Mouse (Mus musculus) cerebellum, adult 9-11 months (tissue): ENCODE data around the gene Nrxn1.
"Not testable (repeated sequence)": the region's sequence is repeated elsewhere in the genome, so short reads cannot be mapped to it uniquely, and the experiment has no call there.

Experiments
- DNase-seq: peaks from one replicate; pipeline ENCODE4 v3.0.0; 2022

Nrxn1 gene

DNA sequence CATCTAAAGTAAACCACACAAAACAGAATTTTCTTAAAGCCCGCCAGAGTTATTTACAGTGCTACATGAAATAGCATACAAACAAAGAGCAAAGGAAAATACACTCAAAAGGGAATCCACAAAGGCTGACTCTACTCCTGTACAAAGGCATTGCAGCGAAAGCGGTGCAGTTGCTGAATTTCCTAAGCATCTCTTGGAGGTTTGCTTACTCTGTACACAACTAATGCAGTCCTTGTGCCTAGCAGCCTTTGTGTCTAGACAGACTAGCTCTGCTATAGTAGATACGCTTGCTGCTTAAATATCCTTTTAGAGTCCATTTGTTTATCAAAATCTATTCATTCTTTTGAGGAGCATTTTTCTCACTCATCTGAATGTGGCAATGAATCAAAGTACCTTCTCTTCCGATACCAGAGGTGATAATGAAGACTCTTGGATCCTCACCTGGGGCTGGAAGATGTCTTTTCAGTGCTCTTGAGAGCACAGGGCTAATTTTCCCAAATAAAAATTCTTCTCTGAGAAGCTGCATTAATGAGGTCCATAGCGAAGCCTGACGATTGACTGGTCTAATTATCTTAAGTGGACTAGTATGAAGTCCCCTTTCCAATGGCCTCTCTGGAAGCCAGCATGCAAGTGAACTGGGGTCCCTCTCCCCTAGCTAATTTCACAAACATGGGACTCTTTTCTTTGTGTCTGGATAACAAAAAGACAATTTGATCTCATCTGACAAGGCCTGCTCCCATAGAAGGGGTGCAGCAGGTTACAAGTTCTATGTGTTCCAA is 845.6 kb downstream of the Nrxn1 start:
- DNase-seq: no peak

DNA sequence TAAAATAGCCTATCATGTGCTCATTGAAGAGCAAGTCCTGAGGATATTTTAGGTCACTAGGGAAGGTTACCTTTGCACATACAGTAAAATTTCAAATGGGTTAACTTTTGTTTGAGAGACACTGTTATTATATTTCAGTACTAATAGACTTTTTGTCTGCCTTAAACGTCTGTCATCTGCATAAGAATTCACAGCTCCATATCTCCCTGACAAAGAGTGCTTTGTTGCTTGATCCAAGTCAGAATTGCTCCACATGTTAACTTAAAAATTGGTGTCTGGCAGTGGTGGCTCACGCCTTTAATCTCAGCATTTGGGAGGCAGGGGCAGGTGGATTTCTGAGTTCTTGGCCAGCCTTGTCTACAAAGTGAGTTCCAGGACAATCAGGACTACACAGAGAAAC is 848.5 kb downstream of the Nrxn1 start:
- DNase-seq: no peak

DNA sequence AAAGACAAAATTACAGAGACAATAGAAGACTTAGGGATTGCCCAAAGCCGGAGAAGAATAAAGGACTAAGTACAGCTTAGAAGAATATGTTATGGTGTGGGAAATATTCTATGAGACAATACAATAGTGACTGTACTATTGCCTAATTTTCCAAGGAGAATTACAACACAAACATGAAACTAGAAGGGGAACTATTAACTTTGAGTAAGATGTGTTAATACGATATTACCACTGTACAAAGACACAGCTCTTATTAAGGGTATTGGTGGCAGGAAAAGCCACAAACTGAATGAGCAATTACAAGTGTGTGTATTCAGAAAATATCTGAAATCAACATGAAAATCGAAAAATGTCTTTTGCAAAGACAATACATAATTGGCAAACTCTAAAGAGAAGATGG is 853.9 kb downstream of the Nrxn1 start:
- DNase-seq: no peak

DNA sequence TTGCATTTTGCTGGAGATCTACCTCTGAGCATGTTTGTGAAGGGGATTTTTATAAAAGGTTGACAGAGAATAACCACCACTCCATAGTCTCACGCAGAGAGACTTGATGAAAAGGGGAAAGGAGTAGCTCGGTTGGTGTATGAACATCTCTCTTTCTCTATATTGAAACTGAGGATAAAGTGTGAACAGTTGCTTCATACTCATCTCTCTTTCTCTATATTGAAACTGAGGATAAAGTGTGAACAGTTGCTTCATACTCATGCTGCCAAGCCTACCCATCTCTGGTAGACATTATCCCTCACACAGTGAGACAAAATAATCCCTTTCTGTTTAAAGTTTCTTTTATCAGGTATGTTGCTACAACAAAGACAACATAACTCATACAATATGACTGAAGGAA is 854.4 kb downstream of the Nrxn1 start:
- DNase-seq: no peak

DNA sequence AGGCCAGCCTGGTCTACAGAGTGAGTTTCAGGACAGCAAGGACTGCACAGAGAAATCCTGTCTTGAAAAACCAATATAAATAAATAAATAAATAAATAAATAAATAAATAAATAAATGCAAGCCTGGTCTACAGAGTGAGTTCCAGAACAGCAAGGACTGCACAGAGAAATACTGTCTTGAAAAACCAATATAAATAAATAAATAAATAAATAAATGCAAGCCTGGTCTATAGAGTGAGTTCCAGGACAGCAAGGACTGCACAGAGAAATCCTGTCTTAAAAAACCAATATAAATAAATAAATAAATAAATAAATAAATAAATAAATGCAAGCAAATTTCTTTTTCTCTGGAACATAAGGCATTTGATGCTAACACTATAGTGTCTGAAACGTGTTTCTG is 857.2 kb downstream of the Nrxn1 start:
- not testable (repeated sequence) for DNase-seq

DNA sequence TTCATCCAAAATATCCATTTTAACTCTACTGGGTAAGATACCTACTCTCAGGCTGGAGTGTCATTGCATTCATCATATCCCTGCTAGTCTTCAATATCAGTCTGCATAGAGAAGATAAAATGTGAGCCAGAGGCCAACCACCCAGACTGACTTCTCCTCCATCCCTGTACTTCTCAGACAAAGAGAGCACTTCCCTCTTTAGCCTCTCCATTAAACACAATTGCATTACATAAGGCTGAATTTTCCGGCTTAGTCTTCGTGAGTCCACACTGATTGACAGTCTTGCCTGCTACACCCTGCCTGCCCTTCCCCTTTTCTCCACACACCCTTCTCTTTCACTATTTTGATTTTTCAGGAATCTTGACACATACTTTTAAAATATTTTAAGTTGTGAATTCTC is 858.1 kb downstream of the Nrxn1 start:
- DNase-seq: no peak

DNA sequence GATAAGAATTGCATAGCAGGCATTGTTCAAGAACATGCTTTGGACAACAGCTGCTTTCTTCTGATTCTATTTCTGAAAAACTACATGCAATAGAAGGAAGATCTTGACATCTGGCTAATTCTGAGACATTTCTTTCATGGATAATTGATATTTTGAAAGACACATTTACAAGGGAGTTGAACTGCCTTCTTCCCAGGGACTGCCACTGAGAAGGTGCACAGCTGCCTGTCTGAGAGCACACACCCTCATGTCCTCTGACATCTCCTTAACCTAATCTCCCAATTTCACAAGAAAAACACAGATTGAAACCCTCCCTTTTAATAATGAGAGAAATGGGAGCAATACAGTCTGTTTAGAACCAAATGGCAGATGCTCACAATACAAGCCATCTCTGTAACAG is 884.3 kb downstream of the Nrxn1 start:
- DNase-seq: no peak

DNA sequence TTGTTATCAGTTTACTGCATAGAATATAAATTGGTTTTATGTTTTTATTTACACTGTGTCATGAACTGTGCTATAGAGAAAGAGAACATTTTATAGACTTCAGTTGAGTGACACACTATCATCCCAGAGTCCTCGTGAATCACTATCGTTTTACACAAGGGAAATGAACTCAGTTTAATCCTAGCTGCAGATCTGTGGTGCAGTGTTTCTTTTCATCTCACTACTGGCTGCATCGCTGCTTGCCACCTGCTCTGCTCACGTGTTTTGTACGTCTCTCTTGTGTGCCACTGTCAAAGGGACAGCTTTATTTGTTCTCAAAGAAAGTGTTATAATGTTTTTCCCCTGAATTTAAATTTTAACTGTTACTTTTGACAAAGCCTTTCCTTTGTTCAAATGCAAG is 885.3 kb downstream of the Nrxn1 start:
- no peak for DNase-seq

DNA sequence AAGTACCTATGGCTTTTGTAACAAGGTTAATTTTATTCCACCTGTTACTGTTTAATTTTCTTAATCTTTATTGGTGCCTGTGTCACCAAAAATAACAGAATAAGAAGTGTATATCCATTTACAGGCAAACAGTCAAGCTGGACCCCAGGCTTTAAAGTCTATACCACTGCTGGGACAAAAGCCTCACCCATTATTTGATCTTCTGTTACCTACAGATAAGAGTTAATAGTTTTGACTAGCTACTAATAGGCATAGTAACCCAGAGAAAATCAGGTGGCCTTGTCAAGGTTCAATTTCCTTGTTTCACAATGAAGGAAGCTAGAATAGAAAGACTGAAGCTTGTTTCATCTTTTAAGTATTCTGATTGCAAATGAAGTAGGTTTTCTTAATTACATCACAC is 888.9 kb downstream of the Nrxn1 start:
- DNase-seq: no peak

DNA sequence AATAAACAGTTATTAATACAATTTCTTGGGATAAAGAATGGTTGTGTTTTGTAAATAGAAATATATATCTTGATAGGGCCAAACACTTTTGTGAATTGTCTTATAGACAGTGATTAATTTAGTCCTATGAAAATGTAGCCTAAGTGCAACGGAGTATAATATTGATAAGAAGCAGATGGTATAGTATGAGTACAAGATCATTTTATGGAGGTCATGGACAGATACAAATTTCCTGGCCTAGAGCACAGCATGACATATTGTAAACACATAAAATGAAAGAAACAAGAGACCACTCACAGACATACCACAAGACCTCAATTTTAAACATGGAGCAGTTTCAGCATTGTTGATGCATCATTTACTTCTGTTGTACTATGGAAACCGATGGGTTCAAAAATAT is 890.1 kb downstream of the Nrxn1 start:
- DNase-seq: no peak

DNA sequence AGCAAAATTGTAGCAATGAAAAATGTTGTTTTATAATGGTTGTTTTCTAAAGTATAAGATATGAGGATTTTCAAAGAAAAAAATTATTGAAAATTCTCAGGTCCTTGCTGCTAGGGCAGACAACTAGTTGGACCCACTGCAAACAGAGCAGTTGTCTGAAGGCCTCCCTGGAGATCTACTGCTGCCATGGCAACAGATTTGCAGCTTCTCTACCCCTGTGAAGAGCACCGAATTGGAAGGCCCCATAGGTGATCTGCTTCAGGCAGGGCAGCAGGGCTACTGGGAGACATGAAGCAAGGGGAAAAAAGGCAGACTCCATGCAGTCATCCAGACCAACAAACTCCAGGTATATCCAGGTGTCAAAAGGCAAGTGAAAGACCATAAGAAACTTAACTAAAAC is 896.1 kb downstream of the Nrxn1 start:
- no peak for DNase-seq

DNA sequence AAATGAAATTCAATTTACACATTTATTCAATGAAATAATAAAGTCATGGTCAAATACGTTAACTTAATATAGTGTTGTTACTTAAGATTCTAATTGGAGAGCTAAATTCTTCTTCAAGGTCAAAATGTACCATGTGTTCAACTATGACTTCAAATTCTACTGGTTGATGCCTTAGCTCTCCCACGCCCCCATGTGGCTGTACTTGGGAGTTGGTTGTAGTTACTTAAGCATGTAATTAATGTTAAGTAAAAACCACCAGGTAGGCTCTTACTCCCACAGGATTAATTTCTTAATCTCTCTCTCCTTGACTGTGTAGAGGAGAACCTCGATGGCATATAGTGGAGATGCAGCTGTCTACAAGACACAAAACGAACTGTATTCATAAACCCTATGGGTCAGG is 951.3 kb downstream of the Nrxn1 start:
- no peak for DNase-seq

DNA sequence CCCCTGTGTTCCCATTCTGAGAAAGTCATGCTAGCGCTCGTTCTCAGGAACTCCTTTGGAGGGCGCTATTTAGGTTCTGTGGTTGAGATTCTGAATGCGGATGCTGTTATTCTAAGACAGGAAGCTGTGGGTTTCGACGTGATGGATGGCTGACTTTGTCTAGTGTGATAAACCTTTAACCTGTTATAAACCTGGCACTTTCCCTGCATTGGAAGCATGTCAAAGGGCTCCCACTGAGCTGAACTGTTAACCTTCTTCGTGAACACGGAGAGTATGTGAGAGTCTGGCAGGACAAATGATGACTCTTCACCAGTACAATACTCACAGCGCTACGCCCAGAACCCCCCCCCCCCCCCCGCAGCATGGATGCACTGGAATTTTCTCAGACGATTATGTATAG is 962.0 kb downstream of the Nrxn1 start:
- DNase-seq: peak; percentile 61

DNA sequence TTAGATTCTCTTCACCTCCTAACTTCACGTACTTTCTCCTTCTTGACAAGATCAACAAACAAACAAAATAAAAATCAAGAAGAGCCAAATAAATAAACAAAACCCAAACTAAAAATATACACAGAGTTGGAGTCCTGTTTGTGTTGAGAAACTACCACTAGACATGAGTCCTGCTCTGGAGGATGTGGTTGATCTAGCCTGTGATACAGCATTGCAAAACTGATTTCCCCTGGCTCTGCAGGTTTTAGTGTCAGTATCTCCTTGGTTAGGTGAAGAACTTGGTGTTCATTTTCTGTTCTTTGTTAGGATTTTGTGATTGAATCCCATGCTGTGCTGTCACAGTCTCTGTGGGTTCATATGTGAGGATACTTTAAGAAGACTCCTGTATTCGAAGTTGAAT is 963.7 kb downstream of the Nrxn1 start:
- no peak for DNase-seq

DNA sequence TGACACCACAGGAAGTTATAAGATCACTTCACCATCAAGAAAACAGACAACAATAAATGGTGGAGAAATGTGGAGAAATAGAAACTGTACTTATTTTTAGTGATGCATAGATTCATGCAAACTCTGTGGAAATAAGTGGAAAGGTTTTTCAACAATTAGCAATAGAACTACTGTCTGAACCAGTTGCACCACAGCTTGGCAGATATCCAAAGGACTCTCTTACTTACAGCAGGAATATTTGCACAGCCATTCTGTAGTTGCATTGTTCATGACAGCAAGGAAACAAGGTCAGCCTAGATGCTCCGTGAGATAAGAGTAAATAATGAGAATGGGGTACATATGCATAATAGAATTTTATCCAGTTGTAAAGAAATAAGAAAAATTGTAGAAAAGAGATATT is 965.3 kb downstream of the Nrxn1 start:
- no peak for DNase-seq

DNA sequence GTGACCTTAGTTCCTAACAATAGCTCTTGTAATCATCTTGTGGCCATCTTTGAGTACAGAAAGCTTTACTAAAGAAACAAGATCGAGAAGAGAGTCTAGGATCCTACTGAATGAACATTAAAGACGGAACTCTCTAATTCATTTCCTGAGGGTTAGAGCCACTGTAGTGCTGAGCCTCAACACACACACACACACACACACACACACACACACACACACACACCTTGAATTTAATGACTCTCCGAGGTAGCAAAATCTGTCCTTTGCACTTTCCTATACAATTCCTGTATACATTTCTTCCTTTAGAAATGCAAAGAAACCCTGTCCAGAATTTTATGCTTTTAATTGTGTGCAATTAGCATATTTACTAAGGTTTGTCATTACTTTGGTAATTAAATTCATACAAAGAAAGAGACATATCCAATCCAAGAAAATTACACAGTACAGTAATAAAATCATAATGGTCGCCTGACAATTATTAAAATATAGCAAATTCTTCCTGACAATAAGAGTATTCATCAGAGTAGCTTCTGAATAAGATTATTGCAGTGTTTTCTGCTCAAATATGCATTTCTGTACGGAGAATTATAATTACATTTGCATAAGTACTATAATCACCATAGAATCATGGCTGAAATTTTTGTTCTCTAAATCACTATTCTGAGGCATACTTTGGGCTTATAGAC is 969.9 kb downstream of the Nrxn1 start:
- DNase-seq: no peak

DNA sequence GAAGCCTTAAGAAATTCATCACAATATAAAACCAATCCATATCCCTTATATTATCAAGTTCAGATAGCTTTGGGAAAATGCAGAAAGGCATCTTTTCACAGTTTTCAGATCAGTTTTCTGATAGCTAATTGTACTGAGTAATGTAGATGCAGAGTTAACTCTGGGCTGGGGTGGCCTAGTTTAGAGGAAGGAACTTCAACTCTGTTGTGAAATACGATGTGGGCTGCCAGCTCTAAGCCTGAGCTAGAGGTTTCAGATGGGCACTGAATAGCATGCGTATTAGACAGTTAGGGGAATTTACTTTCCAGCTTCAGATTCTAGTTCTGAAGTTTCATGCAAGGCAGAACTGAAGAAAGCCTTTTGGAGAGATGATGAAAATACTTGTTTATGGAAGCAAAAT is 976.6 kb downstream of the Nrxn1 start:
- no peak for DNase-seq

DNA sequence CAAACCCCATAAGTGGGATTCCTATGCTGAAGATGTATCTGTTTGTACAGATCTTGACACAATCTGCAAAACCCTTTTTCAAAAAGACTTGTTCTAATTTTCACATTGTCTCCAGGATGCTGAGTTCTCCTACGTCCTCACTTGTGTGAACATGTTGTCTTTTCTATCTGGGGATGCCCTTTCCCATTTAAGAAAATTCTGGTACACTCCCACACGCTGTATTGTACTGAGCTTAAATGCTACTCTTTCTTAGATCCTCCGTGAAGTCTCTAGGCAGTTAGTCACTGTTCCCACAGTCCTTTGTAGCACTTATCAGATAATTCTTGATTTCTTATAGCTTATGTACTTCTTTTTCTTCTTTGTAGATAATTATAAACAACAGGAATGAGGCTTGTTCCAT is 997.9 kb downstream of the Nrxn1 start:
- no peak for DNase-seq

DNA sequence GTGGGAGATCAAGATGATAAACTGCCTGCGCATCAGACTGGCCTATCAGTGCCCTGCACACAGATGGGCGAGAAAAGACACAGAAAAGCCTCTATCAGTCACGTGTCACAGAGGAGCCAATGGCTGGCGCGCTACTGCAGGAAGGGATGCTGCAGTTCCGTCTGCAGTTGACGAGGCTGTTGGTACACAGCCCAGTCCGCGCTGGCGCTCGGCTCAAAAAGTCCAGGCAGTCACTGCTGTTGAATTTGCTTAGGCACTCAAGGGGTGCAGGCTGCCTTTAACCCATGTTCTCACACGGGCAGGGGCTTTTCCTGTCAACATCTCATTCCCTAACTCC is 1004.6 kb downstream of the Nrxn1 start:
- peak; percentile 99 for DNase-seq

DNA sequence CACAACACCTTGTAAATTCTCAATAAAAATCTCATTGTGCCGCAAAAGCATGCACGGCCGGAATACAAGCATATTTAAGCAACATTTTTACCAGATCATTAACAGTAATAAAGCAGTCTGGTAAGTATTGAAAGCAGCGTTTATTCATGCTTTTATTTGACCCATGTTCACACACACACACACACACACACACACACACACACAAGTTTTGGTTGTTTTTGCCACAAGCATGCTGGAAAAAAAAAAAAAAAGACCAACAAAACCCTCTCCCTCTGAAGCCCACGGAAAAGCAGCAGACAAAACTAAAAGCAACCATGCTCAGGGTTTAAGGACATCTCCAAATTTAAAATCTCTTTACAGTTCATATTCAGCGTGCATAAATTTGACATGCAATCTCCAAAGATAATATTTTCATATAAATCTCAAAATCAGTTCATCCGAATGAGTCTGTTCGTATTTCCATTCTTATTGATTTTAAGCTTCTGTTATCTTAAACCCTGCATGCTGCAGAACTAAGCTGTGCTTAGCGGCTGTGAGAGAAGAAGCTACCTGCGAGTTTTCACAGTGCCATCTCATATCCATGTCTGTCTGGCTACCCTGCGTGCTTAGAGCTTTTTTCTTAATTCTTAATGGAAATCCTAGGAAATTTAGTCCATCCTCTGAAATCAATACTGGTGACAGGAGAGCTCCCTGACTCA is 1005.1 kb downstream of the Nrxn1 start:
- no peak for DNase-seq

DNA sequence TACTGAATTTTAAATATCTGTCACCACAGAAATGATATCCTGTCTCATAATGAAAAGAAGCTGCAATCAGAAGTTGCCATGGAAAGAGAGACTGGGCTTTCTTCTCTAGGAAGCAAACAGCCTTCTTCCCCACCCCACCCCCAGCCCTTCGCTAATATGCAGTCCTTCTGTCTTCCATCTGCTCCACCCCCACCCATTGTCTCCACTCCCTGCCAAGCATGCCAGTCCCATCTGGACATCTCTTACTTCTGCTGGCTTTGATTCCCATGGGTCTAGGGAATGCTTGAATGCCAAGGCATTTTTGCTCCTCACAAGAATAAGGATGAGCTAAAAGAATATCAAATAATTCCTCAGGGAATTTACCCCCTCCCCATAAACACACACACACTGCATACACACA is 1006.0 kb downstream of the Nrxn1 start:
- DNase-seq: peak; percentile 96

DNA sequence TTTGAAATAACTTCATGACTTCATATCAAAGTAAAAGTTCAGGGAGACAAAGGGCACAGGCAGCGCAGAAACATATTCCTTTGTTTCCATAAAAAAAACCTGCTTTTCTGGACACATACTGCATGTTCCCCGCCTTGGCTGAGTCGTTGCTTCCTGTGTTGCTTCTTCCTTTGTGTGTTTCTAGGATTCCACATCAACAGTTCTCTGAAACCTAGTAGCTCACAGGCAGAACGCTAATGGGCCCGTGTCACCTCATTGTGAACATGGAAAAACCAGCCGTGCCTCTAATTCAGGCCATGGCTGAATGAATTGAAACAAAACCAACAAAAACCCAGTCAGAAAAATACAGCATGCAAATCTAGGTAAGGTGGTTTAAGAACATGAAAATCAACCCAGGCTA is 1013.9 kb downstream of the Nrxn1 start:
- DNase-seq: no peak

DNA sequence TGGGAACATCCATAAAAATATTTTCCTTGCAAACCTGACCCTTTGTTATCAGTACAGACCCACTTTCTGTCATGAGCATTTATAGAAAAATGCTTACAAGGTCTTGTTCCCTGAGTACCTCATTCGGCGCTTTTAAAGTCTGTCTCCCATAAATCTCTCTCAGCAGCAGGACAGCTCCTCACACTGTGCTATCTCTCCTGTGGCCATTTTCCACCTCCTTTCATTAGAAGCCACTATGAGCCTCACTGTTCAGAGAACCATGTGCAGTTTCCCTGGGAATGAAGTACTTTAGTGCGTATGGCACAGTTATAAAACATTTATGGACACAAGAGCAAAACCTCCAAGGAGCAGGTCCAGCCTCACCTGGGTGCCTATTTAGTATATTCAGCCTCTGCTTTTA is 1014.4 kb downstream of the Nrxn1 start:
- DNase-seq: no peak

DNA sequence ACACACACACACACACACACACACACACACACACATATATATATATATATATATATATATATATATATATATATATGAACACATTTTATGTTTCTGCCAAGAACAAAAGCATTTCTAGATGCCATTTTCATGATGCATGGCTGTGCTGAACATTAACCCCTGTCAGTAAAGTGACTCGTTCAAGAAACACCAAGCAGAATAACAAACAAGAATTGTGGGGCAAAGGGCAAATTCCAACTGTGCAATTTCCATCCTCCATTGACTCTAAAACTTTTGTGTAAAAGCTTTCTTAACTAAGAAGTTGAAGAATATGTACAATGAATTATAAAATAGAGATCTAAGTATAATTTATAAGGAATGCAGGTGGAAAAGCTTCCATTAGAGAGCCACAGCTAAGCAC is 1030.0 kb downstream of the Nrxn1 start:
- no peak for DNase-seq
